In genomic region chr14:117777866-117778500, GRCm38 (mm10) we compare ENCODE assay signal across 19 mouse cellular contexts.
DNase-seq lines count a peak whose midpoint lies in the region; ATAC-seq and TF ChIP-seq lines count a peak whose summit lies in the region.
"Had no signal": no experiment of that assay in that cellular context is flagged by ENCODE, and none has a peak within 500 bp of the region (broad histone marks: within the 10 kb centered on the region; RNA-seq: fewer than 3 reads in every experiment).

No protein-coding gene starts in this region.

- H3K4me1 ChIP-seq in forebrain, embryonic 12.5 days, result peaks cover 16% of the 10 kb centered on the region
- no peaks in the 10 kb centered on the region for H3K4me1 ChIP-seq in forebrain, postnatal 0 days (ENCODE audit: insufficient read depth)
- H3K4me1 ChIP-seq in liver, embryonic 15.5 days (replicated peaks), result no peaks in the 10 kb centered on the region
- no peaks in the 10 kb centered on the region for H3K4me1 ChIP-seq in liver, postnatal 0 days (ENCODE audit: insufficient read depth)
- peaks cover 23% of the 10 kb centered on the region; the same call in 1 of the 2 replicates for H3K4me1 ChIP-seq in hindbrain, embryonic 12.5 days
- peaks cover 30% of the 10 kb centered on the region for H3K4me1 ChIP-seq in neural tube, embryonic 13.5 days (replicated peaks)
- H3K4me1 ChIP-seq: embryonic facial prominence, embryonic 13.5 days had no signal

- no peaks in the 10 kb centered on the region for H3K9me3 ChIP-seq in forebrain, embryonic 12.5 days
- H3K9me3 ChIP-seq in forebrain, postnatal 0 days (ENCODE audit: low read length), result no peaks in the 10 kb centered on the region
- H3K9me3 ChIP-seq in liver, embryonic 15.5 days (replicated peaks), result no peaks in the 10 kb centered on the region
- no peaks in the 10 kb centered on the region for H3K9me3 ChIP-seq in liver, postnatal 0 days (ENCODE audit: low read length)
- H3K9me3 ChIP-seq in hindbrain, embryonic 12.5 days (replicated peaks), result no peaks in the 10 kb centered on the region
- H3K9me3 ChIP-seq in neural tube, embryonic 13.5 days, result no peaks in the 10 kb centered on the region
- H3K9me3 ChIP-seq: embryonic facial prominence, embryonic 13.5 days had no signal

- peak; percentile 30; the same call in 1 of the 2 replicates for ATAC-seq in forebrain, embryonic 12.5 days (ENCODE audit: low FRiP score)
- no peak for ATAC-seq in forebrain, postnatal 0 days
- no peak for ATAC-seq in liver, embryonic 15.5 days (ENCODE audit: insufficient read depth)
- no peak for ATAC-seq in liver, postnatal 0 days
- peak; percentile 55 for ATAC-seq in hindbrain, embryonic 12.5 days (ENCODE audit: low FRiP score)
- peak; percentile 76 for ATAC-seq in neural tube, embryonic 13.5 days (ENCODE audit: low read depth)
- ATAC-seq: inflammation-experienced regulatory T-cells, adult 6 months had no signal

- H3K27ac ChIP-seq in forebrain, embryonic 12.5 days, result no peak overlapping the region
- H3K27ac ChIP-seq in forebrain, postnatal 0 days (ENCODE audit: low read depth, low read length), result no peak overlapping the region
- peak overlapping the region; percentile 14; the same call in 1 of the 2 replicates for H3K27ac ChIP-seq in liver, embryonic 15.5 days (replicated peaks)
- no peak overlapping the region for H3K27ac ChIP-seq in liver, postnatal 0 days (ENCODE audit: low read depth)
- peak overlapping the region; percentile 40; the same call in 1 of the 2 replicates for H3K27ac ChIP-seq in hindbrain, embryonic 12.5 days
- H3K27ac ChIP-seq in neural tube, embryonic 13.5 days (replicated peaks), result peak overlapping the region; percentile 52
- H3K27ac ChIP-seq: embryonic facial prominence, embryonic 13.5 days had no signal

- TF ChIP-seq EP300 in liver, postnatal 0 days (IDR thresholded peaks at IDR 0.05; ENCODE audit: low read depth), result no peak

- no peaks in the 10 kb centered on the region for H3K27me3 ChIP-seq in forebrain, embryonic 12.5 days
- no peaks in the 10 kb centered on the region for H3K27me3 ChIP-seq in forebrain, postnatal 0 days (ENCODE audit: insufficient read depth, low read length)
- H3K27me3 ChIP-seq in liver, embryonic 15.5 days, result no peaks in the 10 kb centered on the region
- no peaks in the 10 kb centered on the region for H3K27me3 ChIP-seq in liver, postnatal 0 days (ENCODE audit: insufficient read depth, low read length)
- H3K27me3 ChIP-seq in hindbrain, embryonic 12.5 days, result no peaks in the 10 kb centered on the region
- no peaks in the 10 kb centered on the region for H3K27me3 ChIP-seq in neural tube, embryonic 13.5 days
- H3K27me3 ChIP-seq: embryonic facial prominence, embryonic 13.5 days had no signal

- 80% methylated on average over 13 of the region's 13 CpGs for WGBS in forebrain, embryonic 12.5 days
- WGBS in forebrain, postnatal 0 days, result 71% methylated on average over 13 of the region's 13 CpGs
- WGBS in liver, embryonic 15.5 days (ENCODE audit: insufficient replicate concordance), result 77% methylated on average over 13 of the region's 13 CpGs
- WGBS in liver, postnatal 0 days (ENCODE audit: insufficient replicate concordance), result 87% methylated on average over 13 of the region's 13 CpGs
- 68% methylated on average over 13 of the region's 13 CpGs for WGBS in hindbrain, embryonic 12.5 days
- 36% methylated on average over 13 of the region's 13 CpGs for WGBS in neural tube, embryonic 13.5 days

- H3K4me3 ChIP-seq in forebrain, embryonic 12.5 days (replicated peaks), result no peak overlapping the region
- H3K4me3 ChIP-seq in forebrain, postnatal 0 days (ENCODE audit: low read depth, low read length), result no peak overlapping the region
- H3K4me3 ChIP-seq in liver, embryonic 15.5 days (replicated peaks), result no peak overlapping the region
- H3K4me3 ChIP-seq in liver, postnatal 0 days (ENCODE audit: low read depth, low read length), result no peak overlapping the region
- H3K4me3 ChIP-seq in hindbrain, embryonic 12.5 days, result no peak overlapping the region
- H3K4me3 ChIP-seq in neural tube, embryonic 13.5 days, result no peak overlapping the region
- H3K4me3 ChIP-seq: embryonic facial prominence, embryonic 13.5 days had no signal

- H3K9ac ChIP-seq in forebrain, embryonic 12.5 days, result no peak overlapping the region
- H3K9ac ChIP-seq in forebrain, postnatal 0 days, result no peak overlapping the region
- no peak overlapping the region for H3K9ac ChIP-seq in liver, embryonic 15.5 days
- H3K9ac ChIP-seq in liver, postnatal 0 days (replicated peaks), result no peak overlapping the region
- no peak overlapping the region for H3K9ac ChIP-seq in hindbrain, embryonic 12.5 days
- no peak overlapping the region for H3K9ac ChIP-seq in neural tube, embryonic 13.5 days
- H3K9ac ChIP-seq: embryonic facial prominence, embryonic 13.5 days; lung, embryonic 14.5 days had no signal

- no peak for TF ChIP-seq CTCF in forebrain, postnatal 0 days (IDR thresholded peaks at IDR 0.05; ENCODE audit: low read depth)
- TF ChIP-seq CTCF in liver, postnatal 0 days (IDR thresholded peaks at IDR 0.05; ENCODE audit: low read depth), result no peak

- H3K36me3 ChIP-seq in forebrain, embryonic 12.5 days (replicated peaks), result no peaks in the 10 kb centered on the region
- no peaks in the 10 kb centered on the region for H3K36me3 ChIP-seq in forebrain, postnatal 0 days (ENCODE audit: insufficient read depth)
- H3K36me3 ChIP-seq in liver, embryonic 15.5 days (replicated peaks), result no peaks in the 10 kb centered on the region
- H3K36me3 ChIP-seq in liver, postnatal 0 days (replicated peaks; ENCODE audit: insufficient read depth, low read length), result no peaks in the 10 kb centered on the region
- no peaks in the 10 kb centered on the region for H3K36me3 ChIP-seq in hindbrain, embryonic 12.5 days
- no peaks in the 10 kb centered on the region for H3K36me3 ChIP-seq in neural tube, embryonic 13.5 days
- H3K36me3 ChIP-seq: embryonic facial prominence, embryonic 13.5 days; G1E had no signal

- DNase-seq in forebrain, postnatal 0 days, result no peak
- no peak for DNase-seq in liver, postnatal 0 days
- no peak for DNase-seq in urinary bladder, postnatal 10 days (ENCODE audit: low spot score)
- DNase-seq: adrenal gland, postnatal 36 days; cerebellum, adult 2 months; heart, postnatal 10 days; kidney, adult 2 months; kidney, postnatal 10 days; lung, embryonic 14.5 days; right cerebral cortex, adult 18-20 months had no signal

- H3K4me2 ChIP-seq in forebrain, embryonic 12.5 days, result no peak overlapping the region
- no peak overlapping the region for H3K4me2 ChIP-seq in forebrain, postnatal 0 days (ENCODE audit: low read depth)
- H3K4me2 ChIP-seq in liver, embryonic 15.5 days, result no peak overlapping the region
- no peak overlapping the region for H3K4me2 ChIP-seq in liver, postnatal 0 days (ENCODE audit: low read depth, low read length)
- H3K4me2 ChIP-seq in hindbrain, embryonic 12.5 days (replicated peaks), result no peak overlapping the region
- H3K4me2 ChIP-seq in neural tube, embryonic 13.5 days, result no peak overlapping the region
- H3K4me2 ChIP-seq: embryonic facial prominence, embryonic 13.5 days; heart, embryonic 11.5 days; lung, embryonic 14.5 days; midbrain, embryonic 11.5 days had no signal

Comparison
In these comparisons a context has a peak if more than half of its experiments do, and no peak if none do; other contexts are left out.
1. ATAC-seq: peak in forebrain, embryonic 12.5 days (single experiment), hindbrain, embryonic 12.5 days (single experiment) and neural tube, embryonic 13.5 days (single experiment); none in forebrain, postnatal 0 days (single experiment), liver, embryonic 15.5 days (single experiment) and liver, postnatal 0 days (single experiment).
2. H3K27ac ChIP-seq: peak in liver, embryonic 15.5 days (single experiment), hindbrain, embryonic 12.5 days (single experiment) and neural tube, embryonic 13.5 days (single experiment); none in forebrain, embryonic 12.5 days (single experiment), forebrain, postnatal 0 days (single experiment) and liver, postnatal 0 days (single experiment).